Mouse (Mus musculus) spleen, adult 2 months (tissue): ENCODE measurements around the gene Phc3.

Experiments used
- CTCF ChIP-seq: fragments of 200-500 bp; IDR thresholded peaks from 2 replicates; pipeline ENCODE4 v1.5.1; 2011; ENCODE audit warnings: mild to moderate bottlenecking, inconsistent platforms; ENCODE audit not compliant: insufficient read depth, insufficient read length, insufficient replicate concordance; ENCODE audit errors: extremely low read depth
- POLR2A ChIP-seq: fragments of 200-500 bp; IDR thresholded peaks from 2 replicates; pipeline ENCODE4 v1.6.1; 2011; ENCODE audit warnings: low read depth, low read length, inconsistent platforms

DNA sequence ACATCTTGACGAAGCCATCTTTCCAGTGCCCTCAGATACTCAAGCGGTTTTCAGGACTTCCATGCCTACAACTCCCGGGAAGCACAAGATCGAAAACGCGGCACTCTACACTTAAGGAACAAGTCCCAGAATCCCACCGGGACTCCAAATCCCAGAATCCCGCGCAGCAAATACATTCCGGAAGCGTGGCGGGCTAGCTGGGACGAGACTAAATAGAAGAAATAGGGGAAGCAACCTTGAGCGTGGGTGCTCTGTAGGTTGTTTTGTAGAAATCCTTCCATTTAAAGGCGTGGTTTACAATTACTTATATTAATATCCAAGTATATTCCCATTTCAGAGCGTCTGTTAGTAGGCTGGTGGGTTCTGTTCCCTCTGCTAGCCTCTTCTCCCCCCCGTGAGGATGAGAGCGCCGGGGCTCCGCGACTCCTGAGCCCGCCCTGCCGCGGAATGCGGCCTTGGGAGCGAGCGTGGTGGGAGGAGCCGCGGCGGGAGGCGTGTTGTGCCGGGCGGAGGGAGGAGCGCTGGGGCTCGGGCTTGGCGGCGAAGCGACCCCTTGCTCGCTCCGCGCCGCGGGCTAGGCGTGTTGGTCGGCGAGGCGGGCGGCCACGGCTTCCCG lies 26.2 kb upstream of the Phc3 start, which contains the start of gene Prkci:
- TF ChIP-seq CTCF (no peak), POLR2A (peak; percentile 23; the same call in 1 of the 2 replicates)
